Comparison of ENCODE assay signal across 18 mouse cellular contexts in the genomic region with DNA sequence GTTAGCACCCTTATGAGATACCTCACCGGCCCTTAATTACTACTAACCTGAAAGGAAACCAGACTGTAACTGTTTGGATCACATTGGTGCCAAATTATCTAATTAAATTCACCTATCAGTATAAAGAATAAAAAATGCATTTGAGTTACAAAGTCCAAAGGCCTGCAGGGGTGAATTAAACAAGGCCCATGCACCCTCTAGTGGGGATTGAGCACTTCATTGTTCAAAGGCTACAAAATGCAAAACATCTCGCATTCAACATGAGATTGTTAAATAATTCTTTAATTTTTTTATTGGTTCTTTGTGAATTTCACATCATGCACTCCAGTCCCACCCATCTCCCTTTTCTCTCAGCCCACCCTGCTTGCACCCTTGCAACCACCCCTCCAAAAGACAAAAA. TPM values are rescaled to one million over a fixed set of nuclear protein-coding genes. Genes with fewer than 3 reads are reported as not detected.
DNase-seq lines count a peak whose midpoint lies in the region; ATAC-seq and TF ChIP-seq lines count a peak whose summit lies in the region.
"Had no signal": no experiment of that assay in that cellular context is flagged by ENCODE, and none has a peak within 500 bp of the region (broad histone marks: within the 10 kb centered on the region; RNA-seq: fewer than 3 reads in every experiment).

No protein-coding gene starts in this region.

- DNase-seq in hindbrain, postnatal 0 days (ENCODE audit: low spot score), result peak; percentile 25
- no peak for DNase-seq in hindbrain, embryonic 11.5 days (ENCODE audit: low spot score)
- DNase-seq in left cerebral cortex, adult 2 months (ENCODE audit: extremely low spot score in 1 of 2, low spot score in 2 of 2), result no peak
- no peak for DNase-seq in left cerebral cortex, postnatal 10 days (ENCODE audit: extremely low spot score in 1 of 2, low spot score in 2 of 2)
- no peak for DNase-seq in MEL (ENCODE audit: low read depth, low spot score)
- DNase-seq in brain, adult 2 months (ENCODE audit: low read depth, low spot score), result peak; percentile 28
- no peak for DNase-seq in thymus, adult 18-20 months
- DNase-seq: cerebellum, postnatal 14 days; kidney, adult 18-20 months; left cerebral cortex, postnatal 4 days; right cerebral cortex, postnatal 14 days had no signal

- H3K9me3 ChIP-seq in hindbrain, postnatal 0 days (ENCODE audit: low read length), result no peaks in the 10 kb centered on the region
- no peaks in the 10 kb centered on the region for H3K9me3 ChIP-seq in hindbrain, embryonic 11.5 days (ENCODE audit: control insufficient read depth, low read length)
- H3K9me3 ChIP-seq in MEL (replicated peaks; ENCODE audit: insufficient read depth, low read length), result no peaks in the 10 kb centered on the region
- H3K9me3 ChIP-seq: embryonic facial prominence, embryonic 12.5 days; forebrain, embryonic 10.5 days; hindbrain, embryonic 13.5 days; midbrain, embryonic 12.5 days had no signal

- no peaks in the 10 kb centered on the region for H3K36me3 ChIP-seq in hindbrain, postnatal 0 days (ENCODE audit: insufficient read depth, low read length)
- no peaks in the 10 kb centered on the region for H3K36me3 ChIP-seq in hindbrain, embryonic 11.5 days (ENCODE audit: control insufficient read depth, insufficient read depth, low read length)
- no peaks in the 10 kb centered on the region for H3K36me3 ChIP-seq in MEL (ENCODE audit: control insufficient read depth in 1 of 2, insufficient read depth in 2 of 2, low read length in 2 of 2)
- H3K36me3 ChIP-seq: embryonic facial prominence, embryonic 12.5 days; forebrain, embryonic 10.5 days; hindbrain, embryonic 13.5 days; midbrain, embryonic 12.5 days had no signal

- H3K27ac ChIP-seq in hindbrain, postnatal 0 days, result no peak overlapping the region
- H3K27ac ChIP-seq in hindbrain, embryonic 11.5 days (ENCODE audit: low read depth, low read length), result no peak overlapping the region
- H3K27ac ChIP-seq in left cerebral cortex, adult 2 months, result no peak overlapping the region
- no peak overlapping the region for H3K27ac ChIP-seq in MEL (ENCODE audit: control insufficient read depth, low read depth, low read length)
- H3K27ac ChIP-seq: embryonic facial prominence, embryonic 12.5 days; forebrain, embryonic 10.5 days; hindbrain, embryonic 13.5 days; liver, embryonic 14.5 days; macrophage; midbrain, embryonic 12.5 days had no signal

- TF ChIP-seq POLR2A in MEL (IDR thresholded peaks at IDR 0.05; ENCODE audit: control insufficient read depth in 1 of 2, insufficient read depth in 1 of 2, low read depth in 1 of 2, low read length in 2 of 2, poor library complexity in 1 of 2), result no peak

- H3K79me2 ChIP-seq in MEL (ENCODE audit: control insufficient read depth, insufficient read depth, low read length, poor library complexity), result no peaks in the 10 kb centered on the region

- ATAC-seq in hindbrain, postnatal 0 days, result no peak
- ATAC-seq in hindbrain, embryonic 11.5 days (ENCODE audit: low FRiP score), result no peak
- ATAC-seq: CD4-positive, CD25-positive, alpha-beta regulatory T cell, adult 4 months had no signal

- 84% methylated on average over 2 of the region's 2 CpGs for WGBS in hindbrain, postnatal 0 days
- 85% methylated on average over 2 of the region's 2 CpGs for WGBS in hindbrain, embryonic 11.5 days

- no peaks in the 10 kb centered on the region for H3K4me1 ChIP-seq in hindbrain, postnatal 0 days (ENCODE audit: insufficient read depth, low read length)
- H3K4me1 ChIP-seq in hindbrain, embryonic 11.5 days (replicated peaks; ENCODE audit: control insufficient read depth, insufficient read depth, low read length), result no peaks in the 10 kb centered on the region
- no peaks in the 10 kb centered on the region for H3K4me1 ChIP-seq in MEL (ENCODE audit: control insufficient read depth in 1 of 2, insufficient read depth in 2 of 2, low read length in 2 of 2)
- H3K4me1 ChIP-seq: embryonic facial prominence, embryonic 12.5 days; forebrain, embryonic 10.5 days; hindbrain, embryonic 13.5 days; midbrain, embryonic 12.5 days had no signal

- H3K4me2 ChIP-seq in hindbrain, postnatal 0 days (ENCODE audit: low read depth, low read length), result no peak overlapping the region
- H3K4me2 ChIP-seq in hindbrain, embryonic 11.5 days (replicated peaks; ENCODE audit: low read depth, low read length), result no peak overlapping the region
- H3K4me2 ChIP-seq: embryonic facial prominence, embryonic 12.5 days; hindbrain, embryonic 13.5 days; midbrain, embryonic 12.5 days had no signal

- H3K27me3 ChIP-seq in hindbrain, postnatal 0 days (ENCODE audit: insufficient read depth, low read length), result no peaks in the 10 kb centered on the region
- H3K27me3 ChIP-seq in hindbrain, embryonic 11.5 days (ENCODE audit: control insufficient read depth, insufficient read depth, low read length), result no peaks in the 10 kb centered on the region
- H3K27me3 ChIP-seq in MEL (ENCODE audit: control insufficient read depth in 1 of 2, insufficient read depth in 2 of 2, low read length in 2 of 2), result peaks cover 0 to 2% of the 10 kb centered on the region in 2 experiments; a peak in 1 of 4 replicates
- H3K27me3 ChIP-seq: embryonic facial prominence, embryonic 12.5 days; hindbrain, embryonic 13.5 days; midbrain, embryonic 12.5 days had no signal

- TF ChIP-seq EP300 in MEL (IDR thresholded peaks at IDR 0.05; ENCODE audit: low read depth in 1 of 2, low read length in 2 of 2), result no peak

- H3K4me3 ChIP-seq in hindbrain, postnatal 0 days (ENCODE audit: low read length), result no peak overlapping the region
- no peak overlapping the region for H3K4me3 ChIP-seq in hindbrain, embryonic 11.5 days (ENCODE audit: low read depth, low read length)
- H3K4me3 ChIP-seq in left cerebral cortex, adult 2 months, result no peak overlapping the region
- no peak overlapping the region for H3K4me3 ChIP-seq in MEL (ENCODE audit: control insufficient read depth in 1 of 2, insufficient read depth in 1 of 2, low read depth in 2 of 2, low read length in 2 of 2)
- H3K4me3 ChIP-seq: embryonic facial prominence, embryonic 12.5 days; forebrain, embryonic 10.5 days; hindbrain, embryonic 13.5 days; midbrain, embryonic 12.5 days had no signal

- peak; percentile 42 for TF ChIP-seq CTCF in hindbrain, postnatal 0 days (IDR thresholded peaks at IDR 0.05; ENCODE audit: low read depth)
- TF ChIP-seq CTCF in left cerebral cortex, adult 2 months (IDR thresholded peaks at IDR 0.05), result peak; percentile 56
- TF ChIP-seq CTCF in MEL (IDR thresholded peaks at IDR 0.05 in 2 of 3, conservative IDR thresholded peaks at IDR 0.05 in 1 of 3; ENCODE audit: control insufficient read depth in 1 of 3, insufficient read depth in 1 of 3, low read depth in 2 of 3, low read length in 3 of 3, poor library complexity in 1 of 3, severe bottlenecking in 1 of 3), result peak in 1 of 3 experiments; percentile 8; a peak in 1 of 6 replicates

- peak; percentile 22 for TF ChIP-seq RAD21 in MEL (IDR thresholded peaks at IDR 0.05; ENCODE audit: low read depth, low read length)

- intact Hi-C loops in left cerebral cortex, adult 2 months (cut with DNase I), result loop anchor here (2.0 to 5.0 kb wide), 3 partner anchors 286 to 480 kb away; no protein-coding TSS in a partner anchor
- intact Hi-C loops in left cerebral cortex, postnatal 10 days (cut with DNase I), result no loop called here

- no peak overlapping the region for H3K9ac ChIP-seq in hindbrain, postnatal 0 days (replicated peaks; ENCODE audit: low read length)
- H3K9ac ChIP-seq in hindbrain, embryonic 11.5 days (ENCODE audit: low read depth, low read length), result no peak overlapping the region
- no peak overlapping the region for H3K9ac ChIP-seq in MEL (ENCODE audit: control insufficient read depth, low read depth, low read length, poor library complexity, severe bottlenecking)
- H3K9ac ChIP-seq: embryonic facial prominence, embryonic 12.5 days; hindbrain, embryonic 13.5 days; liver, embryonic 14.5 days; midbrain, embryonic 12.5 days had no signal

TF ChIP-seq in MEL, 35 proteins besides CTCF, POLR2A, EP300 and RAD21:
- TF ChIP-seq KAT2A (conservative IDR thresholded peaks at IDR 0.05; ENCODE audit: low read depth, low read length), result no peak
- no peak for TF ChIP-seq NRF1 (IDR thresholded peaks at IDR 0.05; ENCODE audit: insufficient read depth, low read depth, low read length, poor library complexity, severe bottlenecking)
- TF ChIP-seq CHD1 (IDR thresholded peaks at IDR 0.05; ENCODE audit: low read depth, low read length), result no peak
- TF ChIP-seq USF2 (IDR thresholded peaks at IDR 0.05; ENCODE audit: borderline replicate concordance in 1 of 2, insufficient read depth in 1 of 2, low read depth in 1 of 2, low read length in 2 of 2), result no peak
- no peak for TF ChIP-seq RCOR1 (IDR thresholded peaks at IDR 0.05; ENCODE audit: low read depth, low read length)
- no peak for TF ChIP-seq POLR2AphosphoS2 (IDR thresholded peaks at IDR 0.05; ENCODE audit: low read length)
- no peak for TF ChIP-seq GABPA (IDR thresholded peaks at IDR 0.05; ENCODE audit: low read depth, low read length)
- no peak for TF ChIP-seq HCFC1 (IDR thresholded peaks at IDR 0.05; ENCODE audit: low read depth, low read length)
- TF ChIP-seq USF1 (IDR thresholded peaks at IDR 0.05; ENCODE audit: low read depth, low read length), result no peak

RNA-seq across cellular contexts. Expression of gene Pnpt1, which starts 38.1 kb away (rescaled TPM):
- 40.4 and 42.8 TPM in 2 replicates for total RNA-seq in hindbrain, postnatal 0 days (2014; rRNA removed)
- polyA plus RNA-seq in hindbrain, postnatal 0 days (2015; fragmentation: Nextera tagmentation; extraction: Ambion mirVana), result 20.9 and 23.0 TPM in 2 replicates
- polyA plus RNA-seq in hindbrain, embryonic 11.5 days (2014; fragmentation: Nextera tagmentation; extraction: Ambion mirVana), result 39.2 and 44.8 TPM in 2 replicates
- total RNA-seq in left cerebral cortex, adult 2 months (2021), result 10 to 100 TPM; 17.6 to 22.7 TPM
- total RNA-seq in left cerebral cortex, postnatal 10 days (2021), result 10 to 100 TPM; 24.9 to 30.1 TPM
- total RNA-seq in MEL (2012; rRNA removed), result 85.0 and 87.4 TPM in 2 replicates
- polyA plus RNA-seq in MEL (2012; ENCODE audit: insufficient read depth in 1 of 2, insufficient read length in 2 of 2, low read depth in 1 of 2, low replicate concordance in 2 of 2, missing spikeins in 1 of 2), result 10 to 100 TPM in 1 of 2 experiments, not detected in 1; 56.2 TPM

Comparison
In these comparisons a context has a peak if more than half of its experiments do, and no peak if none do; other contexts are left out.
1. DNase-seq: peak in hindbrain, postnatal 0 days (single experiment) and brain, adult 2 months (single experiment); none in hindbrain, embryonic 11.5 days (single experiment), left cerebral cortex, adult 2 months (0 of 2), left cerebral cortex, postnatal 10 days (0 of 2), MEL (single experiment) and thymus, adult 18-20 months (0 of 2).